Mouse (Mus musculus): ENCODE results near the gene Slc25a35. TPM values are rescaled to one million over a fixed set of nuclear protein-coding genes. Genes with fewer than 3 reads are reported as not detected.

Gene Slc25a35
- polyA plus RNA-seq (2014; fragmentation: Illumina TruSeq; extraction: RNeasy Lipid Tissue Mini Kit (QIAGEN cat#74804); ENCODE audit: low replicate concordance) = 7.0 TPM

DNA sequence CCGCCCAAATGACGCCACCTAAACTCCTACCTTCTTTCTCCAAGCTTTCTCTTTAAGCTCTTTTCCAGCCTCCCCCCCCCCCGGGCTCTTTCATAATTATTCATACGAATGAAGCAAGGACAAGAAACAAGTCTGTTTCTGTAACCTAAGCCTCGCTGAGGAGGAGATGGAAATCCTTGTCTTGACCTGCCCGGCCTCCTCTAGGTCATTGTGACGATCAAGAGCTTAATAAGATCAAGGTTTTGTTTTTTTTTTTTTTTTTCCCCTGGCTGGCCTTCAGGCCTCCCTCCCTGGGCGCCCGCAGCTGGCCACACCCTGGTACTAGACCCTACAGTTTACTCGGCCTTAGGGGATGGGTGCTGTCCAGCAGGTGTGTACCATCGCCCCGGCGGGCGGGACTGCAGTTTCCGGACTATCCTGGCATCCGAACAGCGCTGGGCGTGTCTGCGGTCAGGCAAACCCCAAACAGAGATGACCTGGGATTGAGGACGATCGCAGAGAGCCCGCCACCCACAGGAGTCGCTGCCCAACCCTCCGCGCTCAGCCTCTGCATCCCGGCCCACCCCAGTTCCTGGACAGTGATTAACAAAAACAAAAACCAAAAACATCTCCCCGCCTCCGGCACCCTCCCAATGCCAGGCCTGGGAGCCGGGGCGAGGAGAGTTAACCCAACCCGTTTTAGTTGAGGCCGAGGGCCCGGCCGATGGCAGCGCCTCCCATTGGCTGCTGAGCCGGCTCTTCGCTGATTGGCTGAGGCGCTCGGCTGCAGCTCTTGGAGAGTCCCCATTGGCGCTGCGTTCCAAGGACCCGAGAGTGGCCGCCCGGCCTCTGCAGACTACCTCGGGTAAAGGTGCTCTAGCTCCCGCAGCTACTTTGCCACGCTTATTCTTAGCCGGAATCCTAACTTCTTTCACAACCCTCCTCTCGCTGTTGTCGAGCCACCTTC lies at the start of gene Slc25a35:
TSS of gene Slc25a35 (plus strand) at position 795 of the 946 bp plus-strand sequence.

DNA sequence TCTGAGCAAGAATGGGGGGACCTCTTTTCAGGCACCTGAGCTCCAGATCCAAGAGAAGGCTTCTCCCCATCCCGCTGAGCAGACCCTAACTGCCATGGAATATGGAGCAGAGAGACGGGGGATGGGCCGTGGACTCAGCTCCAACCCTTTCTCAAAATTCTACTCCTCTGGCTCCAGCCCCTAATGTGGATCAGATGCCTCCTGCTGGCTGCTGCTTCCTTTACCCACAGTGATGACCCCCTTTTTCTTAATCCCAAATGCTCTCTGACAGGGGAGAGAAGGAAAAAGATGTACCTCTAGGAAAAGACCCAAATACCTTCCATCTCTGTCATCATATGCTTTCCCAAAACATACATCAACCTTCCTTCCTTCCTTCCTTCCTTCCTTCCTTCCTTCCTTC lies 41.0 kb upstream of the Slc25a35 start, which contains the start of gene Odf4:
TSS of gene Odf4 (minus strand) at position 101 of the 400 bp plus-strand sequence.

DNA sequence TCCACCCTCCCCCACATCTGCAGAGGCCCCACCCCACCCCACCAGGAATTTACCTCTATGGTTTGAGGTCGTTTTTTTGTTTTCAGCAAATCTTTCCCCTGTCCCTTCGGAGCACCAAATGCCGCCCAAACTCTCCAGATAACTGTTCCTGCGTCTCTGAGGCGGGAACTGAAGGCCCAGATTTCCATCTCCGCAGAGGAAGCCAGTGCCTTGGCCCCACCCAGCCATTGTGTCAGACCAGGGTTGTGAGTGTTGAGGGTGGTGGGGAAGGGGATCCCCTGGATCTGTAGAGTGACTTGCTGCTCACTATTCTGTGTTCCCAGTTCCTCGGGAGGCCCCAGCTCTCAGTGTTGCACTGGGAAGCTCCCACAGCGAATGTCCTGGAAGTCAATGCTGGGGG lies 10.6 kb upstream of the Slc25a35 start, which contains the start of gene Arhgef15:
TSS of gene Arhgef15 (minus strand) at position 173 of the 400 bp plus-strand sequence.

DNA sequence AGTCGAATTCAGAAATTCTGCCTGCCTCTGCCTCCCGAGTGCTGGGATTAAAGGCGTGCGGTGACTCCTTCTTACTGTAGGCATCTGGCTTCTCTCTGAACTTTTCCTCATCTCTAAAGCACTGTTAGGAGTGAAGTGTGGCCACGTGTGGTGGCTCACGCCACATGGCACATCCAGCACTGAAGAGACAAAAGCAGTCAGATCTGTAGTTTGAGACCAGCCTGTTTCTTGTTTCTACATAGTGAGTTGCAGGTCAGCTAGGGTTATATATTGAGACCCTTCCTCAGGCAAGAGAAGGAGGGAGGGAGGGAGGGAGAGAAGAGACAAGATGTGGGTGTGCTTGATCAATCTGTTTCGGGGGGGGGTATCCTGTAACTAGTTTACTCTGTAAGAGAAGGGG lies 7.2 kb downstream of the Slc25a35 start, which contains the start of gene Rangrf:
TSS of gene Rangrf (minus strand) at position 101 of the 400 bp plus-strand sequence.

DNA sequence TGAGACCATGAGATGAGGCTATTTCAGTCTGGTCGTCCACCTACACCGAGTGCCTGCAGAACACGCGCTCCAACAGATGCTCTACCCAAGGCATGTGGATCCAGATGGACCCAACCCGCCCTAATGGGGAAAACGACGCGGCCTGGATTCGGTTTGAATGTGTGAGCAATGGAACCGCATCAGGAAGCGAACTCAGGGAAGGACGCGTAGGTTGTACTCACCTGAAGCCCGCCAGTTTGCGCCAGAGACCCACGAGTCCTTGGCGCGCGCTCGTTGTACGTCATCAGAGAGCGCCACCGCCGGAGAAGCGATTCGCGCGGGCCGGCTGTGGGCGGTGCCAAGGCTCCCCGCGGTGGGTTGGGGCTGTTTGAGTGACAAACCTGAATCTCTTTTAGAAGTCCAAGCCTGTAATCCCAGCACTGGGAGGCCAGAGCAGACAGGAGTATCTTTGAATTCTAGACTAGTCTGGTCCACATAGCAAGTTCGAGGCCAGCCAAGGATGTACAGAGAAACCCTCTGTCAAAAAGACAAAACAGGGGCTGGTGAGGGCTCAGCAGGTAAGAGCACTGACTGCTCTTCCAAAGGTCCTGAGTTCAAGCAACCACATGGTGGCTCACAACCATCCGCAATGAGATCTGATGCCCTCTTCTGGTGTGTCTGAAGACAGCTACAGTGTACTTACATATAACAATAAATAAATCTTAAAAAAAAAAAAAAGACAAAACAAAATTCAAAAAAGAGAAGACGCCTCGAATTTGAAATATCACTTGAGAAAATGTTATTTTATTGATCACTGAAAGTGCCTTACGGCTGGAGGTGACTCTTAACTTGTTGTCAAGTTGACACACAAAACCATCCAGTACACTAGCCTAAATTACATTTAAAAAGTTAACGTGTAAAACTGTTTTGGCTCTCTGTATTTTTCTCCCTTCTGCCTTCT lies 40.5 kb downstream of the Slc25a35 start, which contains the start of gene Pfas:
TSS of gene Pfas (minus strand) at position 279 of the 940 bp plus-strand sequence.

DNA sequence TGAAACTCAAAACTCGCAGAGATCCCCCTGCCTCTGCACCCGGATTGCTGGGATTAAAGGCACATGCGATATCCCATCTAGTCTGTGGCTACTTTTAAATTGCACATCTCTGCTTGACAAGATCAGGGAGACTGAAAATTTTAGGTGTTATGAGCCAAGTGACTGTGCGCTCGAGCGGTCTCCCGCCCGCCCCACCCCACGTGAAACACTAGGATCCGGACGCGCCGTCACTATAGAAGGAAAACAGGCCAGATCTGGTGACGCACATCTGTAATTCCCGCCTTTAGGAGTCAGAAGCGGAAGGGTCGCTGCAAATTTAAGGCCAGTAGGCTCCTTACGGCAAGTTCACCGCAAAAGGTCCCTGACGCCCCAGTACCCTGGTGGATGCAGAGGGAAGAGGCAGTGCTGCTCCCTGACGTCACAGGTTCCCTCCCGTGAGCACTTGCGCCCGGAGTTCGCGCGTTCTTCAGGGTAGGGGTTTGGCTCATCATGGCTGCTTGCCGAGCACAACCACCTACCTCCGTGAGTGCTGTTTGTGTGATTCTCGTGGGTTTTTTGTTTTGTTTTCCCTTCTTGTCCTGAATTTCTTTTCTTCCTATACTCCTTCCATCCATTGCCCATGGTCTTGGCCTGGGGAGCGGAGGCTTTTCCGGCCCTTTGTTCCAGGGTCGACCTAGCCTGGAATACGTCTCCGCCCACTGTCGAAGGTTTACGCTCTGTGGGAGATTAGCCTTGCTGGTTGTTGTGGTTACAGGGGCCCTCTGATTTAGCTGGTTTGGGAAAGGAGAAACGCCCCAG lies 47.9 kb downstream of the Slc25a35 start, which contains the start of gene Ctc1:
TSS of gene Ctc1 (plus strand) at position 268 of the 798 bp plus-strand sequence.

Other genes with a start within 250 kb of the Slc25a35 start
- gene Ndel1, start 96.3 kb upstream of the Slc25a35 start, polyA plus RNA-seq (2014; fragmentation: Illumina TruSeq; extraction: RNeasy Lipid Tissue Mini Kit (QIAGEN cat#74804); ENCODE audit: low replicate concordance) = 79.4 TPM
- not detected for gene Rnf222, start 79.6 kb upstream of the Slc25a35 start, polyA plus RNA-seq (2014; fragmentation: Illumina TruSeq; extraction: RNeasy Lipid Tissue Mini Kit (QIAGEN cat#74804); ENCODE audit: low replicate concordance)
- gene Rpl26, start 66.5 kb upstream of the Slc25a35 start, polyA plus RNA-seq (2014; fragmentation: Illumina TruSeq; extraction: RNeasy Lipid Tissue Mini Kit (QIAGEN cat#74804); ENCODE audit: low replicate concordance) = 49.2 TPM
- not detected for gene Odf4, start 41.0 kb upstream of the Slc25a35 start, polyA plus RNA-seq (2014; fragmentation: Illumina TruSeq; extraction: RNeasy Lipid Tissue Mini Kit (QIAGEN cat#74804); ENCODE audit: low replicate concordance)
- gene Arhgef15, start 10.7 kb upstream of the Slc25a35 start, polyA plus RNA-seq (2014; fragmentation: Illumina TruSeq; extraction: RNeasy Lipid Tissue Mini Kit (QIAGEN cat#74804); ENCODE audit: low replicate concordance) = 1.0 TPM
- 3.4 TPM for gene Rangrf, start 7.1 kb downstream of the Slc25a35 start, polyA plus RNA-seq (2014; fragmentation: Illumina TruSeq; extraction: RNeasy Lipid Tissue Mini Kit (QIAGEN cat#74804); ENCODE audit: low replicate concordance)
- 4.7 TPM for gene Pfas, start 40.3 kb downstream of the Slc25a35 start, polyA plus RNA-seq (2014; fragmentation: Illumina TruSeq; extraction: RNeasy Lipid Tissue Mini Kit (QIAGEN cat#74804); ENCODE audit: low replicate concordance)
- gene Ctc1, start 47.8 kb downstream of the Slc25a35 start, polyA plus RNA-seq (2014; fragmentation: Illumina TruSeq; extraction: RNeasy Lipid Tissue Mini Kit (QIAGEN cat#74804); ENCODE audit: low replicate concordance) = 1.7 TPM
- 6.3 TPM for gene Aurkb, start 77.5 kb downstream of the Slc25a35 start, polyA plus RNA-seq (2014; fragmentation: Illumina TruSeq; extraction: RNeasy Lipid Tissue Mini Kit (QIAGEN cat#74804); ENCODE audit: low replicate concordance)
- gene Borcs6, start 91.6 kb downstream of the Slc25a35 start, polyA plus RNA-seq (2014; fragmentation: Illumina TruSeq; extraction: RNeasy Lipid Tissue Mini Kit (QIAGEN cat#74804); ENCODE audit: low replicate concordance) = 2.3 TPM
- 1.7 TPM for gene Tmem107, start 102.7 kb downstream of the Slc25a35 start, polyA plus RNA-seq (2014; fragmentation: Illumina TruSeq; extraction: RNeasy Lipid Tissue Mini Kit (QIAGEN cat#74804); ENCODE audit: low replicate concordance)
- 53.2 TPM for gene Vamp2, start 120.4 kb downstream of the Slc25a35 start, polyA plus RNA-seq (2014; fragmentation: Illumina TruSeq; extraction: RNeasy Lipid Tissue Mini Kit (QIAGEN cat#74804); ENCODE audit: low replicate concordance)
- not detected for gene Per1, start 127.1 kb downstream of the Slc25a35 start, polyA plus RNA-seq (2014; fragmentation: Illumina TruSeq; extraction: RNeasy Lipid Tissue Mini Kit (QIAGEN cat#74804); ENCODE audit: low replicate concordance)
- not detected for gene Hes7, start 152.3 kb downstream of the Slc25a35 start, polyA plus RNA-seq (2014; fragmentation: Illumina TruSeq; extraction: RNeasy Lipid Tissue Mini Kit (QIAGEN cat#74804); ENCODE audit: low replicate concordance)
- gene 9130213A22Rik, start 154.5 kb downstream of the Slc25a35 start, polyA plus RNA-seq (2014; fragmentation: Illumina TruSeq; extraction: RNeasy Lipid Tissue Mini Kit (QIAGEN cat#74804); ENCODE audit: low replicate concordance) = not detected
- not detected for gene Aloxe3, start 157.8 kb downstream of the Slc25a35 start, polyA plus RNA-seq (2014; fragmentation: Illumina TruSeq; extraction: RNeasy Lipid Tissue Mini Kit (QIAGEN cat#74804); ENCODE audit: low replicate concordance)
- gene Alox12b, start 188.9 kb downstream of the Slc25a35 start, polyA plus RNA-seq (2014; fragmentation: Illumina TruSeq; extraction: RNeasy Lipid Tissue Mini Kit (QIAGEN cat#74804); ENCODE audit: low replicate concordance) = not detected
- not detected for gene Alox8, start 229.7 kb downstream of the Slc25a35 start, polyA plus RNA-seq (2014; fragmentation: Illumina TruSeq; extraction: RNeasy Lipid Tissue Mini Kit (QIAGEN cat#74804); ENCODE audit: low replicate concordance)